Mouse (Mus musculus) MEL-GATA-1-ER (cell line): ENCODE measurements around the gene Rpn1.

ENCODE experiments used
- DNase-seq: peaks from one replicate; pipeline ENCODE4 v3.0.0-alpha.2; 2012; ENCODE audit warnings: low read depth; ENCODE audit errors: extremely low read depth

Gene Rpn1

DNA sequence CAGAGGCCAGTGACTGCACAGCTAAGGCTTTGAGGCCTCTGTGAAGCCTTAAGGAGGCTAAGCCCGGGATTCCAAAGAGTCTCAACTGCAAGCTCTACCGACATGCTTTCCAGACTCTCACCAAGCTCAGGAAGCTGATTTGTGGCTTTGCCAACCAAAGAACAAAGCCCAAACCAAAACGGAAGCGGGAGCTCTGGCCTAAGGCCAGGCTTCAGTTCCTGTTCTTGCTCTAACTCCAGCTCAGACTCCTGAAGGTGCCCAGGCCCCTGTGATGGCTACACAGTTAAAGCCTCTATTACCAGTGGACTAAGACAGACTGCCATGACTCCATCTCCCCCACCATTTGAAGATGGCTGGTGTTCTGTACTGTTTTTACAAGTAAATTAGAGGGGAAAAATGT is 19.2 kb upstream of the Rpn1 start:
- peak; percentile 48 for DNase-seq

DNA sequence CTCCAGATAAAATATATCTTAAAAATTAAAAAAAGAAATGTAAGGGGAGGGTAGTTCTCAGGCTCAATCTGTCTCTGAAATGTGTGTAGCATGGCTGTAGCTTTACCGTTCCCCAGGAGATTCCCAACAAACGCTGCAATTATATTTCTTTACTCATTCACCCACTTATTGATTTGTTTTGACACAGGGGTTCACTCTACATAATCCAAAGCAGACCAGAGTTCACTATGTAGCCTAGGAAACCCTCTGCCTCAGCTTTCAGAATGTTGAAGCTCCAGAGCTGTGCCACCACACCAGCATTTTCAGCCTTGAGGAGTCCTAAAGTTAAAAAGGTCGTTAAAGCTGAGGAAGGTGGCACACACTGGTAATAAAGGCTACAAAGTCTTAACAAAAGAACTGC is 18.3 kb upstream of the Rpn1 start:
- DNase-seq = no peak

DNA sequence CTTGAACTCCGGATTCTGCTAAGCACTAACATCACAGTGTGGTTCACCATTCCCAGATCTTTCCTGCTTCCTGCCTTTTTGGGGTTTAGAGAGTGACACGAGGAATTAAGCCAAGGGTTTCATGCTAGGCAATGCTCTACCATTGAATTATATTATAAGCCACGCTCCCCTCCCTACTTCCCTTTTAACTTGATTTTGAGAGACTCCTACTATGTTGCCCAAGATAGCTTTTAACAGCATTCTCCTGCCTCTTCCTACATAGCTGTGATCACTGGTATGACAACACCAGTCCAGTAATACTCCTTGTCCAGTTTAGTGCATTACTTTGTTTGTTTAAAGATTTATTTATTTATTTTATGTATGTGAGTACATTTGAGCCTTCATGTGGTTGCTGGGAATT is 16.6 kb upstream of the Rpn1 start:
- DNase-seq = no peak

DNA sequence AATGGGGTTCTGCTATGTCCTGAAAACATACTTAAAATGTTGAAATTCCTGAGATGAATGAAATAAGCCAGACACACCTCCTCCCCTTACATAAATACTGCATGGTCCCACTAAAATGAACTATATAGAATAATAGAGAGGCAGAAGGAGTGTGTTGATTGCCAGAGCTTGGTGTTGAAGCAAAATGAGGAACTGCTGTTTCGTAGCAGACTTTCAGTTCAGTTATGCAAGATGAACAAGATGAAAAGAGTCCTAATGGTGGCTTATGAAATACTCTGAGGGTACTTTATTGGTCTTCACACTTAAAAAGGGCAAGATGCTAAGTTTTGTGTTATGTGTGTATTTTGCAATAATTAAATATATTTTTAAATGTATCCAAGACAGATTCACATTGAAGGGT is 15.5 kb upstream of the Rpn1 start:
- DNase-seq = no peak

DNA sequence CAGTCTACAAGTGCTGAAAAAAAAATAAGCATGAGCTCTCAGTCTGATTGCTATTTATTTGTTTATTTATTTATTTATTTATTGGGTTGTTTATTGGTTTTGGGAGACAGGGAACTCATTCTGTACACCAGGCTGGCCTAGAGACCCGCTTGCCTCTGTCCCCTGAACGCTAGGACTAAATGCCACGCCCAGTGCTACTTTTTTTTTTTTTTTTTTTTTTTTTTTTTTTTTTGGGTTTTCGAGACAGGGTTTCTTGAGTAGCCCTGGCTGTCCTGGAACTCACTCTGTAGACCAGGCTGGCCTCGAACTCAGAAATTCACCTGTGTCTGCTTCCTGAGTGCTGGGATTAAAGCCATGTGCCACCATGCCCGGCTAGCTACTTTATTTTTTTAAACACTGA is 13.8 kb upstream of the Rpn1 start:
- no peak for DNase-seq

DNA sequence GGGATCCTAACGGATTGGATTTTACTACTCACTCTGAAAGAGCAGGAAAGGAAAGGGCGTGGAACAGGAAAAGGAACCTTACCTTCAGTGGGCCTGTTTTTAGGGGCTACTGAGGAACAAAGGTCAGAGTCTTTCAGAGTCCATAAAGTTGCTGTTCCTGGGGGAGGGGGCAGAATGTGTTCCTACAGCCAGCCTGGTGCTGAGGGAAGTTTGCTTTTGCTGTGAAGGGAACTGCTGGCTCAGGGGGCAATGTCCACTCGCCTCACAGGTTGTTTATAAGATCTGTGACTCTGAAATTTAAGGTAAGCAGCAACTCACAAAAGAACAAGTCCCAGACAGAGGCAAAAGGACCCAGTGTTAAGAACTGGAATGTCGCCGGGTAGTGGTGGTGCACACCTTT is 13.1 kb upstream of the Rpn1 start:
- no peak for DNase-seq

DNA sequence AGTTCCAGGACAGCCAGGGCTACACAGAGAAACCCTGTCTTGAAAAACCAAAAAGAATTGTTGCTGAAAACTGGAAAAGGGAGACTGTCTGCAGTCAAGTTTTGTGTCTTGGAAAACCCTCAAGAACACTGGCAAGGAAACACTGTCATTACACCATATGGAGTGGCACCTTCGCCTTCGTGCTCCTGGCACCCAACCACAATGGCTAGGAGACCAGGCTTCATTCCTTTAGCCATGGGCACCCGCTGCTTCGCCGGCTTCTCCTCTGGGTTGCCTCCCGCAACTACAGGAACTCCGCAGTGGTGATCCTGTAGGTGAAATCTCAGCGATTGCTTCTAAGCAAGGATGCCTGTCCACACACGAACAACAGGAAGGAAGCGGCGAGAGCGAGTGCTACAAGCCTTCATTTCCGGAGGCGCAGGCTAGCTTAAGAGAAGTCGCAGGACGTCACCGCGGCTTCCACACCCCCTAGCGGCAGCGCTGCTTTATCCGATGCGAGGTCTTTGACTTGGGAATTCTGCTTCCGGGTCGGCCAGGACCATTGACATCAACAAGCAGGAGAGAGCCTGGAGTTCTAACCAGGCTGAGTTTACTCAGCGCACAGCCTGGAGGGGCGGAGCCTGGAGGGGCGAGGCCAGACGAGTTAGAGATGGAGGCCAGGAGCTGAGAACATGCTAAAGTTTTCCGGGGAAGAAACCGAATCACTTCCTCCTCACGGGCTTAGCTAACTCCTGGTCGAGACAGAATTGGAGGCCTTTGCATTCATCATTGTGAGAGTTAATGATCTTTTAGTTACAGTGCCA is 9.3 kb upstream of the Rpn1 start:
- peak; percentile 93 for DNase-seq

DNA sequence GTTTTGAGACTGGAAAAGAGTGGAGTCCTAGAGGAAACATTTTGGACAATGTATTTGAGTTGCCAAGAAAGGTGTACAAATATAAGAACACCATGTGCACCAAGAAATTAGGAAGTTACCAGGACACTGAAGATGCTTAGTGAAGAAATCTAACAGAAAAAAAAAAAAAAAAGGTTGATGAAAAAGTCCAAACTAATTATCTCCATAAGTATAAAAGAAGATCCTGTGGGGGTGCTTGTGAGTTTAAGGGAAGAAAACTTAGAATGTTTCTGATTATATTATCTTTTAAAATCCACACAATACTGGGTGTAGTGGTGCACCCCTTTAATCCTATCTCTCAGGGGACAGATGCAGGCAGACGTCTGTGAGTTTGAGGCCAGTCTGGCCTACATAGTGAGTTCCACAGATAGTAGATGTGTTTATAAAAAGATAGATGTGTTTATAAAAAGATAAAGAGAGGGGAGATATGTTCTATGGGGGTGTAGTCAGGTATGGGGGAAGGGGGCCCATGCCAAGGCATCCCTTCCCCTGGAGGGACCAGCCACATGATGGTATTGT is 8.2 kb upstream of the Rpn1 start:
- no peak for DNase-seq

DNA sequence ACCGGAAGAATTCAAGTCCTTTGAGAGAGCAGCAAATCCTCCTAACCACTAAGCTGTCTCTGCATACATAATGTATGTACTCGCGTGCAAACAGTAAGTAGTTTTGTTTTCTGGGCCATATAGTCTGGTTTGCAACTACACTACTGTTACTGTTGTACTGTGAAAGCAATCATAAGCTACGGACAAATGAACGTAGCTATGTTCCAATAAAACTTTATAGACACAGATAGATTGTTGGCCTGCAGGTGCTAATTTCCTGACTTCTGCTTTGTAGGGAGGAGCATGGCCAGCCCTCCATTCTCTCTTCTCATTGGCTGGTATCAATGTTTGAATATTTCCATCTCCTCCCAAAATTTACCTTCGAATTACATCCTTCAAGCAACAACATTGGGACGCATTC is 1.2 kb upstream of the Rpn1 start:
- DNase-seq = no peak

DNA sequence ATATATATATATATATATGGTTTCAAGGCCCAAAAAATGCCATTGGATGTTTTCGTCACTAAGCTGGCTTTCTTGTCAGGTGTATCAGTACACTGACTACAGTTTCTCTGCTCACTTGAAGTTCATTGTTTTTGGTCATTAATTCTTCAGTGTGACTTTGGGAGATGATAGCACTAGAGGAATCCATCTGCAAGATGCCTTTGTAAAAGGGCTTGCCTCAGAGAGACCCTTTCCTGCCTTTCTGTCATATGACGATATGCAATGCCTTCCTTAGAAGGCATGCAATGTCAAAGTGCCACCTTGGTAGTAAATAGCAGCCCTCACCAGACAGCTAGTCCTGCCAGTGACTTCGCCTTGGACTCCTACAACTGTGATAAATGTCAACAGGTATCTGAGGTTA is 610 bp upstream of the Rpn1 start:
- no peak for DNase-seq

DNA sequence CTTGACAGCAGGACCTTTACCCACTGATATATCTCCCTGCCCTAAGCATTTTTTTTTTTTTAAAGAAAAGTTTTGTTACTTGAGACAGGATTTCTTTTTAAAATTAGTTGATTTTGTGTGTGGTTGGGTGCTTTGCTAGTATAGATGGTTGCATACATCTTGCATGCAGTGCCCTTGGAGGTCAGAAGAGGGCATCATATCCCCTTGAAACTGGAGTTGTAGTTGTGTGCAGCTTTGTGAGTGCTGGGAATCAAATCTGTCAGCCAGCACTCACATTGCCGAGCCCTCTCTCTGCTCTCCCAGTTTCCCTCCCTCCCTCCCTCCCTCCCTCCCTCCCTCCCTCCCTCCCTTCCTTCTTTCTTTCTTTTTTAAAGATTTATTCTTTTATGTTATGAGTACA is 4.7 kb downstream of the Rpn1 start:
- DNase-seq = no peak

DNA sequence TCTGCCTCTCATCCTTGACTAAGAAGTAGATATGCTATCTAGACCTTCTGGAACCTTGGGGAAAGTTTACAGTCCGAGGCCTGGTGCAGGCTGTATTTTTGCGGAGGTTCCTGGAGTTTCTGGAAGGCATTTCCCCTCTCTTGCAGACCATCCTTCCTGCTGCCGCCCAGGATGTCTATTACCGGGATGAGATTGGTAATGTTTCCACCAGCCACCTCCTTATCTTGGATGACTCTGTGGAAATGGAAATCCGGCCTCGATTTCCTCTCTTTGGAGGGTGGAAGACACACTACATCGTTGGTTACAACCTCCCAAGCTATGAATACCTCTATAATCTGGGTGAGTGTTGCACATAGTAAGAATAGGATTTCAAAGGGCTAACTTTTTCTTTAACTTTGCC is 11.1 kb downstream of the Rpn1 start:
- no peak for DNase-seq

DNA sequence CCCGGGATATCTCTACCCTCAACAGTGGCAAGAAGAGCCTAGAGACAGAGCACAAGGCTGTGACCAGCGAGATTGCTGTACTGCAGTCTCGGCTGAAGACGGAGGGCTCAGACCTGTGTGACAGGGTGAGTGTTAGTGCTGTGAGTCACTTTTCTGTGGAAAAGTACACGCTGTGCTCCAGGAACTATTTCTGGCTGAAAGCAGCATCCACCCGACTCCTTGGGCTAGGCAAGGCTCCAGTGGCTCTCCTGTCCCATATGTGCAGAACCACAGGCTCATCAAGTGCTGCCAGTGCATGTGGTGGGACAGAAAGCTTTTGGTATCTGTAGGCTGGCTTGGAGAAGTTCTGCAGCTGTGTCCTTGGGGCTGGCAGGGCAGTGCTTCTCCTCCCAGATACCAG is 17.8 kb downstream of the Rpn1 start:
- DNase-seq = no peak

DNA sequence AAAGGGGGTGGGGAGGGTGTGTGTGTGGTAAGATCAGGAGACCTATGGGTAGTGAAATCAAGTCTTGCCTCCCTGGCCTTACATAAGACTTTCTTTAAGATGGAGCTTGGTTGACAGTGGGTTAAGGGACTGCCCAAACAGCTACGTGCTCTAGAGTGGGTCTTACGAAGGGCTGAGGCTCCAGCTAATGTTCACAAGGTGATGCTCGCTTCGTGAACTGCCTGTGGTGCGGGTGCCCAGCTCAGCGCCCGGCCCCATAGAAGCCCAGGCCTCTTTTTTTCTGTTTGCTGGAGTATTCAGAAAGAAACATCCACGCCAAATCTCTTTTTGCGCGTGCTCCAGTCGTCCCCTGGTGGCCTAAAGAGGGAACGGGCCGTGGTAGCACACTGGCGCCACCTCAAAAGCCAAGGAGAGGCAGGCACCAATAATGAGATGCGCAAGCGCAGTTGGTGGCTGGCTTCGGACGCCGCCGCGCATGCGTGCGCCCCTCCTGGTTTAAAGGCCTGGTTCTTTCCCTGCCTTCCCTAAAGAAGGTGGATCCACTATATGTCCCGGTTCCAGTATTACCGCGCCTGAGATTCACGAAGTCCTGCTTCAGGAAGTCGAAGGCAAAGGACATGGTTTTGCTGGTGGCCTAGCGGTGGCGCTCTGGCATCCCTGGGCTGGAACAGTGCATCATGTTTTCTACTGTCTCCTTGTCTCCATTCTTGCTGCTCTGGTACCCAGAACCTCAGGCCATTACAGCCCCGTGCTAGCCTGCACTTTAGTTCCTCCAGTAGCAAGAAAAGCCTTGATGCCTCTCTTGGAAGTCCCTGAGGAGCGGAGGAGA is 21.7 kb downstream of the Rpn1 start:
- DNase-seq = peak; percentile 84

DNA sequence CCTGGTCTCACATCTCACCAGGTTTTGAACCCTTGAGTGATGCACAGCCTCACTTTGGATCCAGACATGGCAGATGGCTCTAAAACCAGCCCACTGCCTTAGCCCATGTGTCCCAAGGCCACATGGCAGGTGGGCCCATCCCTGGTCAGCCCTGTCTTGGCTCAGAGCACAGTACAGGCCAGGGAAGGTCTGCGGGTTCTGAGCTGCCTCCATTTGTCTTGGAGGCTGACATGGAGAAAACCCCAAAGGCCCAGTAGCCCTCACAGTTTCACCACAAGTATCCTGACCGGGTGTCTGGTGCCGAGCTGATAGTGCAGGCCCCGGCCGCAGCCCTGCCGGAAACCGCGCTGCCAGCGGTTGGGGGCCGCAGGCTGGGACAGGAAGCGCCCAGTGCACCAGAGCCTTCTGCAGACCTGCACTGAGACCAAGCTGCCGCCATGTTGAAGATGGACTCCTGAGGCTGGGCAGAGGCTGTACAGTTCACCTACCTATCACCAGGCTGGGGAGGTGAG is 22.4 kb downstream of the Rpn1 start:
- peak; percentile 85 for DNase-seq

DNA sequence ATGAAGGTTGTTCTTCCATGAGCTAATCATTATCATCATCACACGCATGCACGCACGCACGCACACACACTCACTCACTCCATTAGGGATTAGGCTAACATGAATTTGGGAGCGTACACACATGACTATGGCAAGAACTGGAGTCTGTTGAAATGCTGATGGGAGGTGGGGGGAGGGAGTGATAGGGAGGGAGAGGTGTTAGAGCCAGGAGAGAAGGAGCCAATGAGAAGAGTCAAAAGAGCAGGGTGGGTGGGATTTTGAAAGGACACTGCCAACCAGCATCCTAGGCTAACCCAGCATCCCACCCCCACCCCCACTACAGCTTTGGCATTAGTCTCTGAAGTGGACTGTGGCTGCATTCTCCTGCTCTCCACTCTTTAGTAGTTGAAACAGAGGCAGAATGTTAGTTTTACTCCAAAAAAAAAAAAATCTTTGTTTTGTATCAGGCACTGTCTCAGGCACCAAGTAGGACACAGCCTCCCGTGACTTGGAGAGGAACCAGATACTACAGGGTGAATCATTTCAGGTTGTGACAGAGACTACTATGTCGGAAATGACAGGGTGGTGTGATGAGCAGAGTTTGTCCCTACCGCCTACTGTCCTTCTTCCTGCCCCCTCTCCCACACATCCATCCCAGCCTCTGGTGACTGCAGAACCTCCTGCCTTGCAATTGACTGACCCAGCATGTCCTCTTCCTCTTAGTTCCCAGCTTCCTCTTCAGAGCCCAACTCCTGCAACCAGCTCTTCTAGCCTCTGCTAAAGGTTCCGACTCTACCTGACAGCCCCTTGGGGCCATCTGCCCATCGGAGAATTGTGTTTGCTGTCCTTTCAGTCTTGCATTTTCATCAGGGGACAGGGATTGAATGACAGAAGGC is 23.6 kb downstream of the Rpn1 start:
- DNase-seq = peak; percentile 83

DNA sequence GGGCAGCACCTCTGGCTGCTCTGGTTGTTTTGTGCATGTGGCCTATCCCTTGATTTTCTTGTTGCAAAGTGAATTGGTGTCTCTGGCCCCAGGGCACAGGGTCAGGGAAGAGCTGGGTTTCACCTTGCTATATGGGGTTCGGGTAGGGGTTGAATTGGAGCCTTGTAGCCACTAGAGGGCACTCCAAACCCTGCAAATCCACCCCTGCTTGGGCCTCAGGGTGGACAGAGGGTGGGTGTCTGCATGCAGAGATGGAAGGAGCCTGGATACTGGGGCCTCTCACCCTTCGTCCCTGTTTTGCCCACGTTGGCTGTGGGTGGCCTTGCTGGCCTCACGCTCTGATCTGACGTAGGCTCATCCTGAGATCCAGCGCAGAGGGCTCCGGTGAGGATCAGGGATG is 28.9 kb downstream of the Rpn1 start:
- peak; percentile 46 for DNase-seq

DNA sequence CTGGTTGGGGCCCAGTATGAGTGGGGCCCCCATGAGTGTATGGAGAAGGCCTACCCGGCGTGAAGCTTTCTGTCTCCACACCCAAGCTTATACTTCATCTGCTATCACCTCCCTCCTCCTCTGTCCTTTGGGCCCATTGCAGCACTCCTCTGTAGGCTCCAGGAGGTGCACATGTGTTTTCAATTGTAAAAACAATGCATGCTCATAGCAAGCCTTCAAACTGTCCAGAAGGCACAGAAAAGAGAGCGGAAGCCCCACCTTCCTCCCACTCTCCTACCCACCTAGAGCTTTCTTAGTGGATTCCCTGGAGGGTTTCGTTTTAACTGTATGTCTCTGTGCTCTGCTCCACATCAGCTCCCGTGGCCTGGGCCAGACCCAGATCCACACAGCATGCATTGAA is 30.1 kb downstream of the Rpn1 start:
- DNase-seq = no peak

DNA sequence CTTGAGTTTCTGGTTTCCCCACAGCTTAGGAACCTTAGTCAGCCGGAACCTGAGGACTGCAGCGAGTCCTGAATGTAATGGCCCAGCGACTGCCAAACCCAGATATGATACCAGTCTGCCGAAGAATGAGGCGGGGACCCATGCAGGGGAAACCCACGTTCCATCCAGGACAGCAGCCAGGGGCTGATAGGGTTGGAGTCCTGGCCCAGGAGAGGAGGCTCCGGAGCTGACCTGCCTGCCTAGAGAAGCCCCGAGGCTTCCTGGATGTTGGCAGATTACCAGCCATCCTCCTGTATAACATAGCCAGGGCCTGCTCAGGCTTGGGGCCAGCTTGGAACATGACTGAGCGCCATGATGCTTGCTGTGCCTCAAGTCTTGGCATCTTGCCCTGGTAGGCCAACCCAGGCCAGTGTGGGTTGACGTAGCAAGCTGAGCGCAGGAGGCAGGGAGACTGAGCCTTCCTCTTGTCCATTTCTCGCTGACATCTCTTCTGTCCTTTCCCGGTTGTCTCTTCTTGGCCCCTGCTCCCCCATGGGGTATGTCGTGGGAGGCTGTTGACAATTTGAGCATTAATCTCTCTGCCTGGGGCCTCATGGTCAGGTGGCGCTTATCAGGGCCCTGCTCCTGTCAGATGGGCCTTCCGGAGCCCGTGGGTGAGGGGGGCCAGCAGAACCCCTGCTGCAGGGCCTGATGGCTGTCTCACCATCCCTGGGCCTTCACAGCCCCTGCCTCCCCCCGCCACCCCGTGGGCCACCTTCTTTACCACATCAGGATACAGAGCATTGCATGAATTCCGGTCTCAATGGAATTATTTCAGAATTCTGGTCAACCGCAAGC is 32.3 kb downstream of the Rpn1 start:
- peak; percentile 72 for DNase-seq

DNA sequence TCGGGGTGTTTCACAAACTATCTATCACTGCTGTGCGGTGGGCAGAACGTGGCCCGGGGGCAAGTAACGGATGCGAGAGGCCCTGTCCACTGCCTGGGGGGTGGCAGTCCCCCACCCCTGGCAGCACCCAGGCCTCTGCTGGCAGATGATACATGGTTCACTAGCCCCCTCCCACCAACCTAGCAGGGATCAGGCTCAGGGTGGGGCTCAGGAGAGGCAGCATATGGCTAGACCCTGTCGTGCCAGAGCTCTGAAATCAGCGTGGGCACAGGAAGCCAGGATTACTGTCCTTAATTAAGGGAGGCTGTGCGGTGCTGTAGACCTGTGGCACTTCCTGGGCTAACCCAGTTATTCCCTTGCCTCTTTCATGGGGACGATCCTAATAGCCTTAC is 32.9 kb downstream of the Rpn1 start:
- no peak for DNase-seq
